Mouse (Mus musculus) ovary, adult 18-20 months (tissue): Measurements from ENCODE around the gene Gm11096.

Source experiments
- DNase-seq: peaks from one replicate; pipeline ENCODE4 v3.0.0; 2022; ENCODE audit warnings: low spot score, mixed read lengths

The Gm11096 gene

DNA sequence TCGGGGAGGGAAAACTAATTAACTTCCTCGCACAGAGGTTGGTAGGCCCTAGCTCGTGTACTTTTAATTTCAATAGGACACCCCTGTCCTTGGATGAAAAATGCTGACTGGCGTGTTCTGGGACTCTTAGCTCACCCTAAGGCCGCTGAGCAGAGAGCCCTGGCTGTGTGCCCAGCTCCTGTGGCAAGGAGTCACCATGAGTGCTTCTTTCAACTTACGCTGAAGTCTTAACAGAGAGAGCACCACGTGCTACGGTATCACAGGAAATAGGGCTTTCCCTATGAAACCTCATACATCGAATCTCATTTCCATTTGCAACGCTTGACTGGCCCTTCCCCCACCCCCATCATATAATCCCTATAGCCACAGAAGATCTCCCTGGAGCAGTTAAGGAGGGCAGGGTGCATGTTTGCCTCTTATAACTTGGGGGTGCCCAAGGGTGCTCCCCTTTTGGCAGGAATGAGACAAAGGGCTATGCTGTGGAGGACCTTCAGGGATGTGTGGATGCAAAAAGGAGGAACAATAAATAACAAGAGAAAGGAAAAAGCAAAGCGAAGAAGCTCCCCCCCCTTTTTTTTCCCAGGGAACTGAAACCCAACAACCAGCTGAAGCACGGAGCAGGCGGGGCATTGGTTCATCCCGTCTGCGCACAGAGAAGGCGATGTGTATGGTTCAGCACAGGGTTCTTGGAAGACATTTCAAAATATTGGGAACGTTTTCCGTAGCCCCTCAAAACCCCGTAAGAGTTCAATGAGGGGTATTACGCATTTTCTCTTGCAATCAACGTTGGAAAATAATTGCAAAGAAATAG, 39.0 kb downstream of the Gm11096 start:
- peak; percentile 79 for DNase-seq

- no peak for DNase-seq
Observed at GRCm38 (mm10) chr17:81481843-81482490, 40.4 kb downstream of the Gm11096 start.

DNA sequence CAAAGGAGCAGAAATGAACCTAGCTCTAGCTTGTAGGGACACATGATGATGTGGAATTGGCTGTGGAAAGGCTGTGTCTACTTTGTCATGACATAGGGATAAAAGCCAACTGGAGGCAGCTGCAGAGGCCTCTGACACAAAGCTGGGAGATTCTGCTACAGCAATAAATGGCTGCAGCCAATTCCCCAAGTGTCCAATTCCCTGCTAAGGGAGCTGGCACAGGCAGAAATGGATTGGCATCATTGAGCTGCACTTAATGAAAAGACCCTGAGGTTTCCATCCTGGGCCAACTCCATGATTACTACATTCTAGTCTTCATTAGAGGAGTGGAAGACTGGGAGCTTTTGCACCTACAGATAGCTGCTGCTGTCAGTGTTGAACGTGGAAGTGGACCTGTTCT, 44.8 kb downstream of the Gm11096 start:
- DNase-seq, result no peak
